Mouse (Mus musculus): ENCODE data around the gene Gsta4. TPM values are rescaled to one million over a fixed set of nuclear protein-coding genes. Genes with fewer than 3 reads are reported as not detected.
"Not testable (repeated sequence)": the region's sequence is repeated elsewhere in the genome, so short reads cannot be mapped to it uniquely, and the experiment has no call there.

The Gsta4 gene
- polyA plus RNA-seq, 1 experiment from 2014 or later = 15.5 TPM

DNA sequence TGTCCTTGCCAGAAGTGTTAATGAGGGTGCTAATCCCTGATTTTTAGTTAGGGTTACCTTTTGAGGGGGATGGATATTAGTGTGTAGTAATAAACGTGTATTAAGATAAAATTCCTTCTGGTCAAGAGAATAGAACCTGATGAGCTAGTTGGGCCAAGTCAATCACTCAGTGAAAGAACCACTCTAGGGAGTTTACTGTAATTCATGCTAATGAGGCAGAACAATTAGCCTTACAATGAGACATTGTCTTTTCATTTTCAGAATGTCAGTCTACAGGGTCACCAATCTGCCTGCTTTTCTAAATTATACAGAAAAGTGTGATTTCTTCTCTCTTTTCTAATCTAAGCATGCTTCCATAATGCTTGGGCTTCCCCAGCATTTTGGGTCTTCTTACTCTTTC is 8.6 kb upstream of the Gsta4 start:
- Histone ChIP-seq H3K27ac (replicated peaks; ENCODE audit: low read depth, low read length) (no peak overlapping the region), H3K4me2 (ENCODE audit: low read length) (no peak overlapping the region), H3K4me1 (ENCODE audit: control insufficient read depth, insufficient read depth, low read length) (peaks cover 8% of the 10 kb centered on the region), H3K27me3 (ENCODE audit: control insufficient read depth, insufficient read depth, low read length) (no peaks in the 10 kb centered on the region), H3K9me3 (ENCODE audit: control insufficient read depth, low read length) (no peaks in the 10 kb centered on the region), H3K9ac (replicated peaks; ENCODE audit: low read length) (no peak overlapping the region), H3K4me3 (replicated peaks; ENCODE audit: low read depth, low read length) (no peak overlapping the region), H3K36me3 (ENCODE audit: control insufficient read depth, insufficient read depth, low read length) (peaks cover 6% of the 10 kb centered on the region; the same call in 1 of the 2 replicates)
- 39% methylated on average over 1 of the region's 1 CpGs for WGBS
- DNase-seq (no peak), ATAC-seq (ENCODE audit: low FRiP score, low TSS enrichment) (no peak)

DNA sequence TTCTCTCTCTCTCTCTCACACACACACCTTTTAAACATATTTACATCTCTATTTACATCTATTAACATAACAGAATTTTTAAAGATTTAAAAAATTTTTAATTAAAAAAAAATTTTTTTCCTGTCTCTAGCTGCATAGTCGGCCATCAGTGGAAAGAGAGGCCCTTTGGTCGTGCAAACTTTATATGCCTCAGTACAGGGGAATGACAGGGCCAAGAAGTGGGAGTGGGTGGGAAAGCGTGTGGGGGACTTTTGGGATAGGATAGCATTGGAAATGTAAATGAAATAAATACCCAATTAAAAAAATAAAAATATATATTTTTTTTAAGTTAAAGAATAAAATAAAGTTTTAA is 7.7 kb upstream of the Gsta4 start:
- H3K36me3 ChIP-seq (ENCODE audit: control insufficient read depth, insufficient read depth, low read length); H3K27me3 ChIP-seq (ENCODE audit: control insufficient read depth, insufficient read depth, low read length); H3K9ac ChIP-seq (replicated peaks; ENCODE audit: low read length); DNase-seq; H3K4me3 ChIP-seq (replicated peaks; ENCODE audit: low read depth, low read length); H3K9me3 ChIP-seq (ENCODE audit: control insufficient read depth, low read length); H3K4me1 ChIP-seq (ENCODE audit: control insufficient read depth, insufficient read depth, low read length): not testable (repeated sequence)
- 40% methylated on average over 3 of the region's 3 CpGs for WGBS
- ATAC-seq (ENCODE audit: low FRiP score, low TSS enrichment) = peak; percentile 46; the same call in 1 of the 2 replicates
- Histone ChIP-seq H3K4me2 (ENCODE audit: low read length) (peak overlapping the region; percentile 22; the same call in 1 of the 2 replicates), H3K27ac (replicated peaks; ENCODE audit: low read depth, low read length) (0 out of 2 replicates have a peak overlapping the region, but pooled peaks have one; percentile 26)

DNA sequence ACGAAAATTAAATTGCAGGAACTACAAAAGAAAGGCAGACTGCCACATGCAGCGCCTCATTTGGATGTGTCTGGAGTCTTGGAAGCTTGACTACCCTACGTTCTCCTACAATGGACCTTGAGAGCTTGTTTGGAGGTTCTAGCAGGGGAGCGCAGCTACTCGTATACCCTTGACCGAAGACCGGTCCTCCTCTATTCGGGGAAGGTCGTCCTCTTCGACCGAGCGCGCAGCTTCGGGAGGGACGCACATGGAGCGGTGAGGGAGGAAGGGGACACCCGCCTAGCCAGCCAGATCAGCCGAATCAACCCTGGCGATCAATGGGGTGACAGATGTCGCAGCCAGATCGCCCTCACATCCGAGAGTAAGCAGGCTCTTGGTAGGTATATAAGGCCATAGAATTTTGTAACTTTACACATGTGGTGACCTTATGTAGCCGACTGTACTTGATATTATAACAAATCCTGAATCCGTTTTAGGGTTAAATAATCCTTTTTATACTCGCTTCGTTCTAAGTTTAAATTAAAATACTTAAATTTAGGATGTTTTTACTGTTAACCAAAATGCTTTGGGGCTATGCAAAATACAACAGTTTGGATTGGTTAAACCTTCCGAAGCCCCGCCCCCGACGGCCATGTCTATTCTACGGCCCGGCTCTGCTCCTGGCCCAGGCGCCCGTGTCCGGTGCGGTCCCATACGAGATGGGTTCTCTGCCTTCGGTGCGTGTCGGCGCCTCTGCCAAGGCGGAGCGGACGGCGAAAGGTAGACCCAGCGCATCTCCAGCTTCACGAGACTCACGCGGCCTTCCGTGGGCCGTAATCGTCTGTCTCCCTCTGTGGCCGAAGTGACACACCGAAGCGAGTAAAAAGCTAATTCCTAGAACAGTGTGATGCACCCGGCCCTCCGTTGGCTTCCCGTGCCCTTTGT is 7.0 kb upstream of the Gsta4 start:
- under 1% methylated on average over 48 of the region's 58 CpGs for WGBS
- Histone ChIP-seq H3K4me3 (replicated peaks; ENCODE audit: low read depth, low read length) (peak overlapping the region; percentile 63), H3K4me1 (ENCODE audit: control insufficient read depth, insufficient read depth, low read length) (peaks cover 8% of the 10 kb centered on the region), H3K4me2 (ENCODE audit: low read length) (peak overlapping the region; percentile 70), H3K9me3 (ENCODE audit: control insufficient read depth, low read length) (no peaks in the 10 kb centered on the region), H3K36me3 (ENCODE audit: control insufficient read depth, insufficient read depth, low read length) (no peaks in the 10 kb centered on the region), H3K27ac (replicated peaks; ENCODE audit: low read depth, low read length) (peak overlapping the region; percentile 98), H3K9ac (replicated peaks; ENCODE audit: low read length) (peak overlapping the region; percentile 77), H3K27me3 (ENCODE audit: control insufficient read depth, insufficient read depth, low read length) (no peaks in the 10 kb centered on the region)
- peak; percentile 99 for DNase-seq
- peak; percentile 98 for ATAC-seq (ENCODE audit: low FRiP score, low TSS enrichment)

DNA sequence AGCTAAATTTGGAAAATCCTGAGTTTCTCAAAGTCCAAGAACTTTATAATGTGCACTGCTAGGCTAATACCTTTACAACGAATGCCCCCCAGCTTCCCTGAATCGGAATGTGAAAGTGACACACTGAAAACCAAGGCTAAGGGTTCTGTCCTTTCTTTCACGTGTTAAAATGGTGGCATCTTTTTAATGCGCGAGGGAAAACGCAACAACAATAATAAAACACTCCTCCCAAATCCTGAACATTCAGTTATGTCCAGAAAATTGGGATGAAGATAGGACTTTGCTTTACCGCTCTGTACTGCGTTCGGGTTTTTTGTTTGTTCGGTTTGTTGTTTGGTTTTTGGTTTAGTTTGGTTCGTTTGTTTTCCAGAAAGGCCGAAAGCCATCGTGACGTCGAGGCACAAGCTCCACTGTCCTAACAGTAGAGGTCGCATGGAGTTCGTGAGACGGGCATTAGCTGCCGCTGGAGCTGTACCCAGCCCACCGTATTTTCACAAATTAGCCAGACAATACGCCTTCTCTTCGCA is 6.3 kb upstream of the Gsta4 start:
- WGBS = under 1% methylated on average over 22 of the region's 22 CpGs
- Histone ChIP-seq H3K36me3 (ENCODE audit: control insufficient read depth, insufficient read depth, low read length) (no peaks in the 10 kb centered on the region), H3K4me3 (replicated peaks; ENCODE audit: low read depth, low read length) (peak overlapping the region; percentile 63), H3K27ac (replicated peaks; ENCODE audit: low read depth, low read length) (peak overlapping the region; percentile 98), H3K9ac (replicated peaks; ENCODE audit: low read length) (peak overlapping the region; percentile 77), H3K27me3 (ENCODE audit: control insufficient read depth, insufficient read depth, low read length) (no peaks in the 10 kb centered on the region), H3K9me3 (ENCODE audit: control insufficient read depth, low read length) (no peaks in the 10 kb centered on the region), H3K4me2 (ENCODE audit: low read length) (peak overlapping the region; percentile 70), H3K4me1 (ENCODE audit: control insufficient read depth, insufficient read depth, low read length) (peaks cover 8% of the 10 kb centered on the region)
- peak; percentile 72 for ATAC-seq (ENCODE audit: low FRiP score, low TSS enrichment)
- DNase-seq = peak; percentile 92

DNA sequence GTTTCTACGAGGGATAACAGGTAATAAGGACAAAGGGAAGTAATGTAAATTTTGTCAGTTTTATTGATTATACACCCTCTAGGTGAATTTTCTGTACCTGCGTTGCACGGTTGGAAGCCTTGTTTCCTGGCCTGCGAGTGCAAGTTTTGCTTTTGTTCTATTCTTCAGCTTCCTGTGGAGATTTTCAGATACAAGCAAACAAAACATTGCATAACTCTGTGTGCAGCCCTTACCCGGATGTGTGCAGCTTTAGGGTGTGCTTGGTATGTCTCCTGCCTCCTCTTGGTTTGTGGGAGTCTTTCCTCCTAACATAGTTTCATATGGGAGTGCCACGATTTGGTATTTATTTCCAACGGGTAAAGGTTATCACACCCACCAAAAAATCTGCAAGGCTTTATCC is 5.7 kb upstream of the Gsta4 start:
- Histone ChIP-seq H3K9ac (replicated peaks; ENCODE audit: low read length) (peak overlapping the region; percentile 77), H3K27me3 (ENCODE audit: control insufficient read depth, insufficient read depth, low read length) (no peaks in the 10 kb centered on the region), H3K4me3 (replicated peaks; ENCODE audit: low read depth, low read length) (peak overlapping the region; percentile 63), H3K9me3 (ENCODE audit: control insufficient read depth, low read length) (no peaks in the 10 kb centered on the region), H3K4me1 (ENCODE audit: control insufficient read depth, insufficient read depth, low read length) (peaks cover 8% of the 10 kb centered on the region), H3K4me2 (ENCODE audit: low read length) (peak overlapping the region; percentile 70), H3K27ac (replicated peaks; ENCODE audit: low read depth, low read length) (peak overlapping the region; percentile 98), H3K36me3 (ENCODE audit: control insufficient read depth, insufficient read depth, low read length) (no peaks in the 10 kb centered on the region)
- WGBS = 42% methylated on average over 7 of the region's 7 CpGs
- ATAC-seq (ENCODE audit: low FRiP score, low TSS enrichment) = no peak
- DNase-seq = peak; percentile 56

DNA sequence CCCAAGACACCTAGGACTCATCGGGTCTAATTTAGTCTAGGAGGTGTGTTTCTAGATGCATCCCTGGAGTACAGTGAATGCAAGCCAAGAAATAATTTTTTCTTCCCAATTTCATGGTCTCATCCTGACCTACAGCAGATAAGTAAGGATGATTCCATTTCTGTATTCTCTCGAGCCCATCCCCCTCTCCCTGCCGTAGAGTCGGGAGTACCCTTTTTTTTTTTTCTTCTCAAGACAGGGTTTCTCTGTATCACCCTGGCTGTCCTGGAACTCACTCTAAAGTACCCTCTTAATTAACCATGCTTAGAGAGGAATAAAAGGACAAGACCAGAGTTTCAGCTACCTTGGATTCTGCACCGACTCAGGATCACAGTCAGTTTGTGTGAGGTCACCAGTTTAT is 4.4 kb upstream of the Gsta4 start:
- H3K4me3 ChIP-seq (replicated peaks; ENCODE audit: low read depth, low read length) = no peak overlapping the region
- no peak overlapping the region for H3K4me2 ChIP-seq (ENCODE audit: low read length)
- ATAC-seq (ENCODE audit: low FRiP score, low TSS enrichment) (no peak), DNase-seq (no peak)
- no peaks in the 10 kb centered on the region for H3K9me3 ChIP-seq (ENCODE audit: control insufficient read depth, low read length)
- no peak overlapping the region for H3K27ac ChIP-seq (replicated peaks; ENCODE audit: low read depth, low read length)
- H3K4me1 ChIP-seq (ENCODE audit: control insufficient read depth, insufficient read depth, low read length) = peaks cover 8% of the 10 kb centered on the region
- no peaks in the 10 kb centered on the region for H3K36me3 ChIP-seq (ENCODE audit: control insufficient read depth, insufficient read depth, low read length)
- H3K9ac ChIP-seq (replicated peaks; ENCODE audit: low read length) = no peak overlapping the region
- no peaks in the 10 kb centered on the region for H3K27me3 ChIP-seq (ENCODE audit: control insufficient read depth, insufficient read depth, low read length)
- 80% methylated on average over 5 of the region's 5 CpGs for WGBS

DNA sequence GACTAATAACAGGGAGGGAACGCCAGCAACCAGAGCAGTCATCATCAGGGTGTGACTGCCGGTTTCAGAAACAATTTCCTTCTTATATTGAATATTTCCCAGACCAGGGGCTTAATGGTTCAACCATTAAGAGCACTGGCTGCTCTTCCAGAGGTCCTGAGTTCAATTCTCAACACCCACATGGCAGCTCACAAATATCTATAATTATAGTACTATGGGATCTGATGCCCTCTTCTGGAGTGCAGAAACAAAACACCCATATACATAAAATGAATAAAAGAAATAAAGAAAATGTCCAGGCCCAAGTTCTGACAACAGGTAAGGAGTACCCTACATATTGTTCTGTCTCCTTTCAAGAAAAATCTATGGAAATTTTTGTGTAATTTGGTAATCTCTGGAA is 3.5 kb upstream of the Gsta4 start:
- Histone ChIP-seq H3K9ac (replicated peaks; ENCODE audit: low read length) (no peak overlapping the region), H3K27me3 (ENCODE audit: control insufficient read depth, insufficient read depth, low read length) (no peaks in the 10 kb centered on the region), H3K36me3 (ENCODE audit: control insufficient read depth, insufficient read depth, low read length) (no peaks in the 10 kb centered on the region), H3K4me2 (ENCODE audit: low read length) (no peak overlapping the region), H3K27ac (replicated peaks; ENCODE audit: low read depth, low read length) (no peak overlapping the region), H3K9me3 (ENCODE audit: control insufficient read depth, low read length) (no peaks in the 10 kb centered on the region), H3K4me1 (ENCODE audit: control insufficient read depth, insufficient read depth, low read length) (peaks cover 8% of the 10 kb centered on the region), H3K4me3 (replicated peaks; ENCODE audit: low read depth, low read length) (no peak overlapping the region)
- DNase-seq = no peak
- whole genome bisulfite sequencing = 90% methylated on average over 2 of the region's 2 CpGs
- ATAC-seq (ENCODE audit: low FRiP score, low TSS enrichment) = no peak

DNA sequence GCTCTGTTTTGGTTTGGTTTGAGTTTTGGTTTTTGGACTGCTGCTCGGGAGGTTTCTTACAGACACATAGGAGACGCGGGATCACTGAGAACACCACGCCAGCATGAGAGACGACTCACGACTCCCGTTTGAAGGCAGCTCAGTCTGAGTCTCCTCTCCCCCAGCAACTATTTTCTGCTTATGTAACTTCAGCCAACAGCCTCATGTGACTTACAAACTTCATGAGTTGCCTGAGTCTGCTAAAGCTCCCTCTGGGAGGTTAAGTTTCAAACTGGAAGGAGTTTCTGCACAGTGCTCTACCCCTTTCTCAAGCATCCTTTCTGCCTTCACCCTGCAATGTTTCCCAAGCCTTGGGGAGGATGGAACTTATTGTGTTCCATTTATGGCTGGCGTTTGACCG is 3.1 kb downstream of the Gsta4 start:
- Histone ChIP-seq H3K4me1 (ENCODE audit: control insufficient read depth, insufficient read depth, low read length) (no peaks in the 10 kb centered on the region), H3K36me3 (ENCODE audit: control insufficient read depth, insufficient read depth, low read length) (no peaks in the 10 kb centered on the region), H3K9ac (replicated peaks; ENCODE audit: low read length) (no peak overlapping the region), H3K4me3 (replicated peaks; ENCODE audit: low read depth, low read length) (no peak overlapping the region), H3K4me2 (ENCODE audit: low read length) (no peak overlapping the region), H3K9me3 (ENCODE audit: control insufficient read depth, low read length) (no peaks in the 10 kb centered on the region), H3K27me3 (ENCODE audit: control insufficient read depth, insufficient read depth, low read length) (no peaks in the 10 kb centered on the region), H3K27ac (replicated peaks; ENCODE audit: low read depth, low read length) (no peak overlapping the region)
- ATAC-seq (ENCODE audit: low FRiP score, low TSS enrichment) (no peak), DNase-seq (no peak)
- 92% methylated on average over 9 of the region's 9 CpGs for WGBS

DNA sequence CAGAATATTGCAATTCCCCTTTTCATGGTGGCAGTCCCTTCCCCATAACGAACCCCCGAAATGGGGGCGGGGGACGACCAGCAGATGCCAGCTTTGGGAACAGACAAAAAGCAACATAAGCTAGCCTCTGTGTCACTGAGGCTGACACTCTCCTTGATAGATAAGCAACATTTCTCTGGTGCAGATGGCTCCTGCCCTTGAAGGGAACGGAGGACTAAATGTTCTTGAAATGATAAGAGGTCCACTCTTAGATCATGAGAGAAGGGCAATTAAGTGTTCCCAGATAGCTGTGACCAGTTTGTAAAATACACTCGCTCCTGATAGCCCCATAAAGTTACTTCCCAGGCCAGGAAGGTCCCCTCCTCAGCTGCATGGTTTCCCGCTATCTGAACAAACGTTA is 6.3 kb downstream of the Gsta4 start:
- H3K4me3 ChIP-seq (replicated peaks; ENCODE audit: low read depth, low read length) = no peak overlapping the region
- H3K4me1 ChIP-seq (ENCODE audit: control insufficient read depth, insufficient read depth, low read length) = 0 out of 2 replicates have a peak, but pooled peaks cover 7% of the 10 kb centered on the region
- H3K4me2 ChIP-seq (ENCODE audit: low read length) = no peak overlapping the region
- no peaks in the 10 kb centered on the region for H3K9me3 ChIP-seq (ENCODE audit: control insufficient read depth, low read length)
- H3K9ac ChIP-seq (replicated peaks; ENCODE audit: low read length) = no peak overlapping the region
- 91% methylated on average over 8 of the region's 8 CpGs for WGBS
- DNase-seq (no peak), ATAC-seq (ENCODE audit: low FRiP score, low TSS enrichment) (no peak)
- H3K27me3 ChIP-seq (ENCODE audit: control insufficient read depth, insufficient read depth, low read length) = no peaks in the 10 kb centered on the region
- H3K36me3 ChIP-seq (ENCODE audit: control insufficient read depth, insufficient read depth, low read length) = no peaks in the 10 kb centered on the region
- no peak overlapping the region for H3K27ac ChIP-seq (replicated peaks; ENCODE audit: low read depth, low read length)
